Mouse (Mus musculus): ENCODE measurements around the gene Rab34. TPM values are rescaled to one million over a fixed set of nuclear protein-coding genes. Genes with fewer than 3 reads are reported as not detected.
A peak's percentile ranks its signal among the peaks of the same experiment; 100 is the strongest.

Gene Rab34
- total RNA-seq (2021): 10 to 100 TPM; 37.0 to 39.8 TPM

DNA sequence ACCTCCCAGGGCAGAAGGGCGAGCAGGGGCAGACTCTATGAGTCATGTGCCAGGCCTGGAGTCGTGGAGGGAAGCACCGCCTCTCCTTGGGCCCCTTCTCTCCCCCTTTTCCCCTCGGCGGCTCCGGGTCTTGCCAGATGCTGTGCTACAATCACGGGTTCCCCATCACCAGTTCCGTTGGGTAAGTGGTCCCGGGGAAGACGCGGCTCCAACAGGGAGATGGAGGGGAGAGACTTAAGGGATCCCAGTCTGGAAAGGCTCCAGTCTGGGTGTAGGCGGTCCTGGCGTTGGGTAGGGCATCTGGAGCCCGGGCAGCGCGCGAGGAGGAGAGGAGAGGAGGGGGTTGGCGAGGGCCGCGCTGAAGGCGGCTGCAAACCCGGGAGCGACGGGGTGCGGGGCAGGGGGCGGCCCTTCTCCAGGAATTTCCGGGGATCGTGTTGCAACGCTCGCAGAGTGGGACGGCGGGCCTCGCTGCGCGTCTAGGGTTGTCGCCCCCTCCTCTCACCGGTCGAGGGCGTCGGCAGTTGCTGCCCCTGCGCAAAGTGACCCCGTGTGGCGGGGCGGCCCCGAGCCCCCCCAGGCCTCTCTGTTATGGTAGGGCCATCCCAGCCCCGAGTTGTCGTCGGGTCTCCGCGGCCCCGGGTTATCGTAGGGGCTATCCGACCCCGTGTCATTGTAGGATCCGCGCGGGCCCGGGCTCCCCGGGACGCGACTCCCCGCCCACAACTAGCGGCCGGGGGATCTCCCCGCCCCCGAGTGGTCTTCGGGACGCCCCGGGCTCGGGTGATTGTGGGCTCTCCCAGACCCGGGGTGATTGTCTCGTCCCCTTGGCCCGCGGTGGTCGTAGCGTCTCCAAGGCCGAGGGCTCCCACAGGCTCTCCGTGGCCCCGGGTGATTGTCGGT is at the start of gene Rab34:
Gene Rab34 (plus strand): TSS at position 100 of the 903 bp plus-strand sequence.
- intact Hi-C loops (cut with DNase I): no loop called here
- DNase-seq (ENCODE audit: extremely low spot score in 1 of 2, low spot score in 2 of 2): peak; percentile 75 to 92

DNA sequence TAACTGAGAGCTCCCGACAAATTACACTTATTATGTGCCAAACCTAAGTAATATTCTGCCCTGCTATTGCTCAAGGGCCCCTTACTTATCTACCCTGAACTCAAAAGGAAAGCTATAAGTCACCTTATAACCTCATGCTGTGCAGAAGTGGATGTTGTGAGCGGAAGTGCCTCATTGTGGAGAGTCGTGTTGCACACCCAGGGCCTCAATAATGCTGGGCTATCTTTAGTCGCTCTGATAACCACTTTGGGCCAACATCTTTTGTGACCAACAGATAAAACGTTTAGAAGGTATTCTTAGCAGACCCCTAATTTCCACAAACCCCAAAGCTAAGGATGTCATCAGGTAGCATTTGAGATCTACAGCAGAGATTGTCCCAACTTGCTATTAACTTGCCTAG is 47.6 kb upstream of the Rab34 start:
- intact Hi-C loops (cut with DNase I): no loop called here
- no peak for DNase-seq (ENCODE audit: extremely low spot score in 1 of 2, low spot score in 2 of 2)

DNA sequence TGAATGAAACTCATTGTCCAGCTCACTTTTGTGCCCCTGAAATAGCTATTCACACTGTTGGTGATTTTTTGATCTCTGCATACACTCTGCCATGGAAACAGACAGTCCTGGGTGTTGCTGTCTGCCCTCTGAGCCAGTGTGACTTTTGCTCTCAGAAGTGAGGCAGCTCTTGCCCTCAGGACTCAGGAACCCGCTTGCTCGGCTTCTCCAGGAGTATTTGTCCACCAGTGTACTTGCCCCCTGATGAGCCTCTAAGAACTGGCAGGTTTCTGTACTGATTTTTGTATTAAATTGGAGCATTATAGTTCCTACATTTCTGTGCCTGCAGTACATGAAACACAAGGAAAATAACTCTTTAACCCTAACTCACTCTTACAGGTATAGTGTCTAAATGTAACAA is 44.7 kb upstream of the Rab34 start:
- DNase-seq (ENCODE audit: extremely low spot score in 1 of 2, low spot score in 2 of 2): no peak
- intact Hi-C loops (cut with DNase I): no loop called here

DNA sequence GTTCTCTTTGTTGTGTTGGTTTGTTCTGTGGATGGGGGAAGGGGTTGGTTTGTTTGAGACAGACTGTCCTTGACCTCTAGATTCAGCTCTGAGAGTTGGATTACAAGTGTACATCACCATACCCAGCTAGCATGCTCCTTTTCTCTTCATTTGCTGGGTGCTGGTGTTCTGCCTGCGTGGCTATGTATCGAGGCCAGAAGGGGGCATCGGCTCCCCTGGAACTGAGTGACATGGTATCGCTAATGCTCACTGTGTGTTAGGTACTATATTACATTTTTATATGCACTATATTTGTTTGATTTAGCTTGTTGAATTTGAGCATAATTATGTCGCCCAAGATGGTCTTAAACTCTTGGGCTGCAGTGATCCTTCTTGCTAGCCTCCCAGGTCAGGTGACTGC is 42.1 kb upstream of the Rab34 start:
- intact Hi-C loops (cut with DNase I): no loop called here
- no peak for DNase-seq (ENCODE audit: extremely low spot score in 1 of 2, low spot score in 2 of 2)

DNA sequence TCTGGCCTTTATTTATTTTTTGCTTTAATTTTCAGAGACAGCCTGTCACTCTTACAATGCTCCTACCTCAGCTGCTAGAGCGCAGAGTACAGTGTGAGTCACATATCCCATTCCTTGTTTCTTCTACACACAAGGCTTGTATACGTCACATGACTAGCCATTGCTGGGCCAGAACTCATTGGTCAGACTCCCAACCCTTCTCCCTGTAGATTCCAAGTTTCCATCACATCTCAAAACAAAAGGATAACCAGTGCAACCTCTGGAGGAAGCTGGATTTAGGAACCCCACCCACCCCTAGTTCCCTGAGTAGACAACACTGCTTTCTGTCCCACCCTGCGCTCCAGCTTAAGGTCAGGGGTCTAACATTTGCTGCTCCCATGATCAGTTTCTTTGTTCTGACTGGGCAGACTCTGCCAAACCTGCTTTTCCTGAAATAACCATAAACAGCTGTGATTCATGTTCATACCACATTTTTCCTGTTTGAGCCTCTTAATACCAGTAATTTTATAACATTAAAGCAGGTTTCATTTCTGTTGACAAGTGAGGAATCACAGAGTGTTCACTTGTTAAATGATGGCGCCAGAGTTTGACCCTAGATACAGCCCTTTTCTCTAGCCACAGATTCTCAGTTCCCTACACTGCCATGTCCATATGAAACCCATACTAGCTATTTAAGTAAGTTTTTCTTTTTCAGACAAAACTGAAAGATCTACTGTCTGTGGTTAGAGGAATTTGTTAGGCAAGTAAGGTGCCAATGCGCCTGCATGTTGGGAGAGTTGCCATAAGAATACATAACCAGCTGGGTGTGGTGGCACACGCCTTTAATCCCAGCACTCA is 41.3 kb upstream of the Rab34 start:
- DNase-seq (ENCODE audit: extremely low spot score in 1 of 2, low spot score in 2 of 2): no peak
- intact Hi-C loops (cut with DNase I): no loop called here

DNA sequence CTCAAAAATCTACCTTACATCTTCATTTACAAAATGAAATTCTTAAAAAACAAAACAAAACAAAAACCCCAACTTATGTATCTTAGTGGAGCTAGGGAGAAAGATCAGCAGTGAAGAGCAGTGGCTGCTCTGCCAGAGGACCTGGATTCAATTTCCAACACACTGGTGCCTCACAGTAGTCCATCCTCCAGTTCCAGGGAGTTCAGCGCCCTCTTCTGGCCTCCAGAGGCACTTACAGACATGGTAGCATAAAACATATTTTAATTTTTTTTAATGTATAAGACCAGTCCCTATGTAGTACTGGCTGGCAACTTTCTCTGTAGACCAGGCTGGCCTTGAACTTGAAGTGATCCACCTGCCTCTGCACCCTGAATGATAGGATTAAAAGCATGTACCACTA is 37.1 kb upstream of the Rab34 start:
- intact Hi-C loops (cut with DNase I): loop anchor here (5.0 kb wide), 1 partner anchor 89 kb away; no protein-coding TSS in a partner anchor
- no peak for DNase-seq (ENCODE audit: extremely low spot score in 1 of 2, low spot score in 2 of 2)

DNA sequence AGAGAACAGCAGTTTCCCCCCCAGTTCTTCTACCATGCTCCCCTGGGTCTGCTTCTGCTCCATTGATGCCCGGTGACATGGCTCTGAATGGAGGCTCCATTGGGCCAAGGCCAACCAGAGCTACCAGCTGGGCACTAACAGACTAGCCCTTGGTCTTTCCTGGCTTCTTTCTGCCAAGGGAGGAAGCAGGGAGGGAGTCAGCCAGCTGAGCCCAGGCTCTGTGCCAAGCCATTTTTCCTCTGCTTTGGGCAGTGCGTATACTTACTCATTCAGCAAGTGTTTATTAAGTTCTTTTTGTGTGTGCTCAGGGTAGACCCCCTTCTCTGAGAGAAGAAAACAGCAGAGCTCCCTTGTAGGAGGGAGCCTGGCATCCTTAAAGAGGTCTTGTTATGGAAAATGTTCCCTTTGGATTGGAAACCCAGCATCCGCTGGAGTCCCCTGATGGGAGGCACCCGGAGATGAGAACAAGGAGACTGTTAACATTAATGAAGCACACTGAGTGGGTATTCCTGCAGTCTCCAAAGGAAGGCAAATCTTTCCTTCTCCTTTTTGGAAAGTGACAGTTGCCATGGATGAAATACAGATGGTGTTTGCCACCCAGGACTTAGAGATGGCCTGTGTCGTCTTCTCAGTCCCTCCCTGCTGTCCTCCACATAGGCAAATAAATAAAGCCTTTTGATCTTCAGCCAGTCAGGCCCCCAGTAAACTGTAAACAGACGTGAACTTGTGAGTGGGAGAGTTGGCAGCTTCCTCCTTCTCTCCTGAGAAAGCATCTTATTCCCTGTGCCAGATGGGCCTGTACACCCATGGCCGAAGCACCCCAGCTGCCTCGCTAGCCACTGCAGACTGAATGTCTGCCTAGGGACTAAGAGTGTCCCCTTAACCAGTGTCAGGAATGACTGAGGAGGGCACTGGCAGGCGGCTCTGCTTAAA is 35.7 kb upstream of the Rab34 start:
- DNase-seq (ENCODE audit: extremely low spot score in 1 of 2, low spot score in 2 of 2): peak; percentile 89 to 90
- intact Hi-C loops (cut with DNase I): loop anchor here (5.0 kb wide), 1 partner anchor 90 kb away; no protein-coding TSS in a partner anchor

DNA sequence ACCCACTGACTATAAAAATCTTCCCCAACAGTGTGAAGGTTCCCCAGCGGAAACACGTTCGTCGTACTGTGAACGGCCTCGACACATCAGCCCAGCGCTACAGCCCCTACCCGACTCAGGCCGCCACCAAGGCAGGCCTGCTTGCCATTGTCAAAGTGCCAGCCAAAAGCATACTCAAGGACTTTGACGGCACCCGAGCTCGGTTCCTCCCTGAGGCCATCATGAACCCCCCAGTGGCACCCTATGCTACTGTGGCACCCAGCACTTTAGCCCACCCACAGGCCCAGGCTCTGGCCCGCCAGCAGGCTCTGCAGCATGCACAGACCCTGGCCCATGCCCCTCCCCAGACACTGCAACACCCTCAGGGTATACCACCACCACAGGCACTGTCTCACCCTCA is 34.5 kb upstream of the Rab34 start:
- peak in 1 of 2 experiments; percentile 44 for DNase-seq (ENCODE audit: extremely low spot score in 1 of 2, low spot score in 2 of 2)
- intact Hi-C loops (cut with DNase I): loop anchor here (5.0 kb wide), 1 partner anchor 91 kb away; no protein-coding TSS in a partner anchor

DNA sequence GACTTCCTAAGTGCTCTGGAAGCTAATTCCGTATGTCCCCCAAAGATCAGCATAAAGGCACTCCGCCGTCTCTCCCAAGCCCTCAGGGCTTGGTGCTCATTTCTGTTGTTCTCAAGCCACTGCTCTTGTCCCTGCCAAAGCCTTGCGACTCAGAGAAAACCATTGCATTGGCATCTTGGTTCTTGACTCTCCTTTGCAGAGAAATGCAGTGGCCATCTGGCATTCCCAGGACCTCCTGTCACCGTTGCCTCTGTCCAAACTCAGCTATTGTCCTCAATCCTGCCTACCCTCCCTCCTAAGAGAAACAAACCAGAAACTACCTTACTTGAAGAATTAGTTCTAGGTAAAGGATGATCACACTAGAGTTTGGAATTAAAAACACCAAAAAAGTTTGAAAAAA is 32.6 kb upstream of the Rab34 start:
- intact Hi-C loops (cut with DNase I): loop anchor here (5.0 kb wide), 1 partner anchor 63 kb away; the partner anchor contains the start of gene Fam222b
- DNase-seq (ENCODE audit: extremely low spot score in 1 of 2, low spot score in 2 of 2): no peak

DNA sequence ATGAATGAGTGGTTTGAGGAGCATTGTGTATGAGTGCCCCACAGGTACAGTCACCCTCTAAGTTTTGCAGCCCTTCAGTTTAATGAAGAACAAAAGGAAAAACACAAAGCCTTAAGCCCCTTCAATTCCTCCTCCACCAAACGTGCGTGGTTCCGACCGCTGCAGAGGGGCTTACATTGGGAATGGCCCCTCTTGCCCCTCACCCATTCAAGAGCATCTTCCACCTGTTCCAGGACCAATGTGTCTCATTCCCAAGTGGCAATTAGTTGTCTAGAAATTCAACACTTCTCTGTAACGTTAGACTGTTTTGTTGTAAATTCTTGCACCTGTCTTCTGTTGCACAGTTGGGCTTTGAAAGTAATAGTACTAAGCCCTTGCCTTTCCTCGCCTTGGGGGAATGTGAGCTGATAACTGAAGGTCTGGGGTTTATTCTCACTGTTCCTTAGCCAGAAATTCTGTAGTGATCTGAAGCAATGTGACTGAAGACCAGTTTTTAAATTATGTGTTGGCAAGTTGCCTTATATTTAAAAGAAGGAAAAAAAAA is 32.0 kb upstream of the Rab34 start:
- no peak for DNase-seq (ENCODE audit: extremely low spot score in 1 of 2, low spot score in 2 of 2)
- intact Hi-C loops (cut with DNase I): loop anchor here (5.0 kb wide), 1 partner anchor 64 kb away; the partner anchor contains the start of gene Fam222b

DNA sequence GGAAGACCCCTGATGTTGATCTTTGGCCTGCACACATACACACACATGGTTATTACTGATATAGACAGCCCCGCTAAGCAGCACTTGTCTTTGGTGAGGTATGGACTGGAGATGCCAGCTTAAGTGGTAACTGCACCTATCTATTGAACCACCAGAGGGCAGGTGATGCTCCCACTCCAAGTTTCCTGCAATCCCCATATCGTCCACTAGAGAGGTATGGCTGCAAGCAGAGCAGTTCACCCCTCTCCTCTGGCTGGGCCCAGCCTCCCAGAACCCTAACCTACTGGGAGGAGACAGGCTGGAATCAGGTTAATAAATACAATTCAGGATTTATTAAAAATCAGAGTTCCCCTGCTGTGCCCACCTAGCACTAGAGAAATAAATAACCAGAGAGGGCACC is 29.1 kb upstream of the Rab34 start:
- intact Hi-C loops (cut with DNase I): loop anchor here (5.0 kb wide), 1 partner anchor 67 kb away; the partner anchor contains the start of gene Fam222b
- DNase-seq (ENCODE audit: extremely low spot score in 1 of 2, low spot score in 2 of 2): peak; percentile 80 to 81

DNA sequence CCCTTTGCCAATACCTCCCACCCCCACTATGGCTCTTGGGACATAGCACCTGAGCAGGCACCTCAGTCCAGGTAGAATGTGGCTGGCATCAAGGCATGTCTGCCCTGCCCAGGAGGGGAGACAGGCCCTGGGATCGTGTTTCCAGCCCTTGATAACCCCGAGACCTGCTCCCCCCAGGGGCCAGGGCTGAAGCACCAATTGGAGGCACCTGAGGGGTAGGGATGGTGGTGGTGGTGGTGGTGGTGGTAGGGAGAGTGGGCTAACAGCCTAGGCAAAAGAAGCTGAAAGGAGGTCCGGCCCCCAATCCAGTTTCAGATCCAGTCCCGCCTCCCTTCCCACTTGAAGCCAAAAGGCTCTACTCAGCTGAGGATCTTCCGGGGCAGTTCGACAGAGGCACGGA is 28.7 kb upstream of the Rab34 start:
- intact Hi-C loops (cut with DNase I): loop anchor here (5.0 kb wide), 1 partner anchor 67 kb away; the partner anchor contains the start of gene Fam222b
- DNase-seq (ENCODE audit: extremely low spot score in 1 of 2, low spot score in 2 of 2): no peak

DNA sequence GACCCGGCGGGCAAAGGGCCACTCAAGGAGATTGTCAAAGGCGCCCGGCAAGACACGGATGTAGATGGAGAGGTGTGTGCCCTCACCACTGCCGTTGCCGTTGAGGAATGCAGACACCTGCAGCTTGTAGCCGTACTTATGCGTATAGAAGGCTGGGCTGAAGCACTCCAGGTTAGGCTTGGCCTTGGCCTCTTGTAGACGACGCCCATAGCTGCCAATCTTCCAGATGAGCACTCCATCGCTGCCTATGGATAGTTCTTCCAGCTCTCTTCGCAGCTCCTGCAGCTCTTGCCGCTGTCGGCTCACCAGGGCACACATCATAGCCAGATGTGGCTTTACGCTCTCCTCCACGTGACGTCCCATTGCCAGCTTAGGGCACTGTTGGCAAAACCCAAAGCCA is 28.1 kb upstream of the Rab34 start:
- DNase-seq (ENCODE audit: extremely low spot score in 1 of 2, low spot score in 2 of 2): no peak

DNA sequence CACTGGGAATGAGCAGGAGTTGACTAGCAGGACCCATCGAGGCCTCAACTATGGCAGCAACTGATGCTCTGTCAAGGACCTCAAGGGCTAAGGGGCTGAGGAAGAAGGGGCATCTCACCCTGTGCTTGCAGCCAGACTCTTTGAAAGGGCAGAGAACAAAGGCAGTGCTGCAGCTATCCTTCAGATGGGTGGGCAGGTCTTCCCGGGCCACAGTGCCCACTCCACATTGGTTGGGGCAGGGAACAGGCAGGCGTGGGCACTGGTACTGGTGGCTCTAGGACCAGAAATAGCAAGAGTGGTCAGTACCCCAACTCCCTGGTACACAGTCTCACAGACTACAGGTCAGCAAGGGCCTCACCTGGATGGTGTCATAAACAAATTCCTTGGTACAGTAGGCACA is 27.6 kb upstream of the Rab34 start:
- intact Hi-C loops (cut with DNase I): no loop called here
- DNase-seq (ENCODE audit: extremely low spot score in 1 of 2, low spot score in 2 of 2): no peak

More for the DNA sequence above, 28.1 kb upstream of the Rab34 start:
- intact Hi-C loops (cut with DNase I): no loop called here

DNA sequence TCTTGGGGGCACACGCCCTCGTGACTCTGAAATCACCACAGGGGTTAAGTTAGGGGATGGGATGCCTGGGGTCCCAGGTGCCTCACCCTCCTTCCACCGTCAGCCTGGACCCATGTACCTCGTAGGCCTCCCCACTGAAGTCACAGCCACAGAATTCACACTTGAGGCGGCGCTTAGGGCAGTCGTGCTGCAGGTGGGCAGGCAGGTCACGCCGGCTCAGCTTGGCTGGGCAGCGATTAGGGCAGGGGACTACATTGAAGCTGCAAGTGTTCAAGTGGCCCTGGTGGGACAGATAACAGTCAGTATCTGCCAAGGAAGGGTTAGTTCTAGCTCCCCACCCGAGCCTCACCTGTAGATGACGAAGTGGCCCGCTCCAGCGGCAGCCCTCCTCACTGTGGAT is 27.1 kb upstream of the Rab34 start:
- intact Hi-C loops (cut with DNase I): no loop called here
- no peak for DNase-seq (ENCODE audit: extremely low spot score in 1 of 2, low spot score in 2 of 2)

DNA sequence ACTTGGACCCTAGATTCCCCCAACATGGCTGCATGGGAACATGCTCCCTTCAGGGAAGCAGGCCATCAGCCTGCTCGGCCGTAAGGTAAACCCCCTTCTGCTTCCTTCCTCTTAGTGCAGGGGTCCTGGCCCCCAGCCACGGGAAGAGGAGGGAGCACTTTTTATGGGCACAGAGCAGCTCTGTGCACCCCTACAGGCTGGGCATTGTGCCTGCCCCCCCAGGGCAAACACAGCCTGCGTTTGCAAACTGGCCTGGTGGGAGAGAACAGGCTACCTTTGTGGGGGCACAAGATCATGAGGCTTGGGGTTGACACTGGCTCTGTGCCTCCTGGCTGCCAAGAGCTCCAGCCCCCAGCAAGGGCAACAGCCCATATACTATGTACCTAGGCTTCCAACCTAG is 26.3 kb upstream of the Rab34 start:
- intact Hi-C loops (cut with DNase I): no loop called here
- peak; percentile 49 to 79 for DNase-seq (ENCODE audit: extremely low spot score in 1 of 2, low spot score in 2 of 2)

DNA sequence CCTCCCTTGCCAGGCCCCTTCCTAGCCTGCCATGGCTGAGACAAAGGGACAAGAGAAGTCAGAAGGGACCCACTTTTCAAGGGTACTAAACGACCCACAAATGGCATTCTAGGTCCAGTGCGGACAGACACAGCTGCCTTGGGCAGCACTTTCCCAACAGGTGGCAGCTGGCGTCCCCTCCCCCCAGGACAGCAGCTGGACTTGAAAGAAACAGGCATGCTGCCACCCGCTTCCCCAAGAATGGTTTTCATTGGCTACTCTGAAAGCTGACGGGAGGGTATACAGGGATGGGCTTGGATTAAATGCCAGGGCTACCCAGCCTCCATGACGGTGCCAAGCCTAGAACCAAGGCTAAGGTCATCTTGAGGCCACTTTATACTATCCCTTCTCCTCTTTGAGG is 25.7 kb upstream of the Rab34 start:
- intact Hi-C loops (cut with DNase I): no loop called here
- DNase-seq (ENCODE audit: extremely low spot score in 1 of 2, low spot score in 2 of 2): peak; percentile 67 to 86

DNA sequence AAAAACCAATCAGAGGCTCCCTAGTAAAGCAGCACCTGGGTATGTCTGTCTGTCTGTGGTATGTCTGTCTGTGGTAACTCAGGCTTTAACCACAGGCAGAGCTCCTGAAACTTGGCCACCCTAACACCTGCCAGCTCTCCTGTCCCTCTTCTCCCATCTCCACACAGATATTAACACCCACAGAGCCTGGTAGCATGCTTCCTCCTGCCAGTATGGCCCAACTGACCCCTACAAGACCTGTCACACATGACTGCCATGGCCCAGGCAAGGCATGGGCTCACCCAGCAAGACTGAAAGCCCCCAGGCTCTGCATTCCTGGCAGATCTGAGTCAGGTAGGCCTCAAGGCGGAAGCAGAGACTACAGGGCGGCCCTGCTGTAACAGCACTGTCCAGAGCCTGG is 25.2 kb upstream of the Rab34 start:
- intact Hi-C loops (cut with DNase I): no loop called here
- no peak for DNase-seq (ENCODE audit: extremely low spot score in 1 of 2, low spot score in 2 of 2)
